Comparison of ENCODE assay signal across 23 mouse cellular contexts in the genomic region with DNA sequence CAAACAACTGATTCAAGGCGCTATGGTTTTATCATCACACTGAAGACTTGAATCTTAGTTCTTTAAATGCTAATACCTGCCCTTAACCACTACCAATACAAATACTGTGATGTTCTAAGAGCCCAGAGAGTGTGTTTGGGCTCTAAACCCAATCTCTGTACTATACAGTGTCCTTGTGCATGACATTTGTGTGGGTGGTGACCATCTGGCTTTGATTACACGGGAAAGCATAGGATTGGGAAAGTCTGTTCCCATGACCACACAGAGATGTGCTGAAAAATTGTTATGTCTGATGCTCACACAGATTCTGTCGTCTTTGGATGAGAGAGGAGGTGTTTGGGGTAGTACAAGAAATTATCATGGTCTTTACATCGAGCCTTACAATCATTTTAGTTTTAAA.
DNase-seq lines count a peak whose midpoint lies in the region; ATAC-seq and TF ChIP-seq lines count a peak whose summit lies in the region.
"Had no signal": no experiment of that assay in that cellular context is flagged by ENCODE, and none has a peak within 500 bp of the region (broad histone marks: within the 10 kb centered on the region; RNA-seq: fewer than 3 reads in every experiment).

No protein-coding gene starts in this region.

- DNase-seq in frontal cortex, postnatal 36 days (ENCODE audit: low spot score in 2 of 2) = no peak
- no peak for DNase-seq in left cerebral cortex, adult 2 months (ENCODE audit: extremely low spot score in 1 of 2, low spot score in 2 of 2)
- no peak for DNase-seq in left cerebral cortex, postnatal 4 days
- DNase-seq in right cerebral cortex, postnatal 25 days = no peak
- no peak for DNase-seq in kidney, adult 9 months
- no peak for DNase-seq in ovary, postnatal 14 days (ENCODE audit: low spot score)
- DNase-seq: cerebellum, adult 8-10 months; gastrocnemius, postnatal 10 days; heart, adult 18-20 months; kidney, adult 11 months; thymus, adult 18-20 months; thymus, postnatal 4 days had no signal

- intact Hi-C loops in left cerebral cortex, adult 2 months (cut with DNase I) = no loop called here
- intact Hi-C loops in left cerebral cortex, postnatal 4 days (cut with DNase I) = no loop called here

- no peak overlapping the region for H3K4me3 ChIP-seq in left cerebral cortex, adult 2 months
- no peak overlapping the region for H3K4me3 ChIP-seq in embryonic facial prominence, embryonic 15.5 days (replicated peaks)
- H3K4me3 ChIP-seq: forebrain, embryonic 15.5 days; heart, embryonic 13.5 days; limb, embryonic 15.5 days; midbrain, embryonic 15.5 days; stomach, embryonic 15.5 days had no signal

- no peak overlapping the region for H3K9ac ChIP-seq in embryonic facial prominence, embryonic 15.5 days
- H3K9ac ChIP-seq: forebrain, embryonic 15.5 days; heart, embryonic 13.5 days; limb, embryonic 15.5 days; midbrain, embryonic 15.5 days; stomach, embryonic 15.5 days had no signal

- H3K4me1 ChIP-seq in embryonic facial prominence, embryonic 15.5 days = 0 out of 2 replicates have a peak, but pooled peaks cover 6% of the 10 kb centered on the region
- H3K4me1 ChIP-seq: forebrain, embryonic 15.5 days; limb, embryonic 15.5 days; stomach, embryonic 15.5 days had no signal

- peak overlapping the region; percentile 19; the same call in 1 of the 2 replicates for H3K27ac ChIP-seq in left cerebral cortex, adult 2 months
- no peak overlapping the region for H3K27ac ChIP-seq in embryonic facial prominence, embryonic 15.5 days (replicated peaks)
- H3K27ac ChIP-seq: forebrain, embryonic 15.5 days; heart, embryonic 13.5 days; hindbrain, postnatal 0 days; kidney, postnatal 0 days; limb, embryonic 15.5 days; stomach, embryonic 15.5 days had no signal

- no peaks in the 10 kb centered on the region for H3K36me3 ChIP-seq in embryonic facial prominence, embryonic 15.5 days
- H3K36me3 ChIP-seq: forebrain, embryonic 15.5 days; G1E; heart, embryonic 13.5 days; limb, embryonic 15.5 days; midbrain, embryonic 15.5 days; stomach, embryonic 15.5 days had no signal

- TF ChIP-seq CTCF in left cerebral cortex, adult 2 months (IDR thresholded peaks at IDR 0.05) = no peak

- no peak overlapping the region for H3K4me2 ChIP-seq in embryonic facial prominence, embryonic 15.5 days (replicated peaks)
- H3K4me2 ChIP-seq: forebrain, embryonic 15.5 days; heart, embryonic 13.5 days; limb, embryonic 15.5 days; midbrain, embryonic 15.5 days; stomach, embryonic 15.5 days had no signal

- 29% methylated on average over 4 of the region's 4 CpGs for WGBS in embryonic facial prominence, embryonic 15.5 days

- ATAC-seq in frontal cortex, adult (ENCODE audit: low TSS enrichment) = peak; percentile 76
- ATAC-seq in embryonic facial prominence, embryonic 15.5 days (ENCODE audit: insufficient number of reproducible peaks, low FRiP score, low TSS enrichment, low read depth) = 0 out of 2 replicates have a peak, but pooled peaks have one; percentile 54
- ATAC-seq: forebrain, embryonic 15.5 days; hindbrain, postnatal 0 days; lung, postnatal 0 days; midbrain, embryonic 15.5 days had no signal

- no peaks in the 10 kb centered on the region for H3K9me3 ChIP-seq in embryonic facial prominence, embryonic 15.5 days (replicated peaks)
- H3K9me3 ChIP-seq: forebrain, embryonic 15.5 days; G1E; heart, embryonic 13.5 days; limb, embryonic 15.5 days; midbrain, embryonic 15.5 days; stomach, embryonic 15.5 days had no signal

- no peaks in the 10 kb centered on the region for H3K27me3 ChIP-seq in embryonic facial prominence, embryonic 15.5 days
- H3K27me3 ChIP-seq: forebrain, embryonic 15.5 days; heart, embryonic 13.5 days; limb, embryonic 15.5 days; midbrain, embryonic 15.5 days; stomach, embryonic 15.5 days had no signal
